Mouse (Mus musculus): ENCODE measurements around the gene Flt3.

Gene Flt3

GRCm38 (mm10) chr5:147410585-147410984, 10.3 kb upstream of the Flt3 start:
- no peak for DNase-seq (ENCODE audit: extremely low read depth, low read depth)

GRCm38 (mm10) chr5:147408731-147409130, 8.4 kb upstream of the Flt3 start:
- DNase-seq (ENCODE audit: extremely low read depth, low read depth), result no peak

GRCm38 (mm10) chr5:147406135-147406534, 5.8 kb upstream of the Flt3 start:
- no peak for DNase-seq (ENCODE audit: extremely low read depth, low read depth)

- DNase-seq (ENCODE audit: extremely low read depth, low read depth), result peak; percentile 76
These were observed 2.2 kb upstream of the Flt3 start for GRCm38 (mm10) chr5:147402505-147402904.

- no peak for DNase-seq (ENCODE audit: extremely low read depth, low read depth)
These were observed 735 bp upstream of the Flt3 start for GRCm38 (mm10) chr5:147401024-147401423.

GRCm38 (mm10) chr5:147400505-147400979, 253 bp upstream of the Flt3 start:
- DNase-seq (ENCODE audit: extremely low read depth, low read depth), result no peak

GRCm38 (mm10) chr5:147395050-147395449, 5.2 kb downstream of the Flt3 start:
- DNase-seq (ENCODE audit: extremely low read depth, low read depth), result no peak

- no peak for DNase-seq (ENCODE audit: extremely low read depth, low read depth)
These were observed 7.5 kb downstream of the Flt3 start for GRCm38 (mm10) chr5:147392667-147393213.

- no peak for DNase-seq (ENCODE audit: extremely low read depth, low read depth)
These were observed 9.5 kb downstream of the Flt3 start for GRCm38 (mm10) chr5:147390772-147391171.

GRCm38 (mm10) chr5:147389052-147389451, 11.2 kb downstream of the Flt3 start:
- no peak for DNase-seq (ENCODE audit: extremely low read depth, low read depth)

- DNase-seq (ENCODE audit: extremely low read depth, low read depth), result no peak
These were observed 11.8 kb downstream of the Flt3 start for GRCm38 (mm10) chr5:147388376-147389008.

- DNase-seq (ENCODE audit: extremely low read depth, low read depth), result no peak
These were observed 13.4 kb downstream of the Flt3 start for GRCm38 (mm10) chr5:147386865-147387264.

GRCm38 (mm10) chr5:147381396-147381795, 18.9 kb downstream of the Flt3 start:
- peak; percentile 64 for DNase-seq (ENCODE audit: extremely low read depth, low read depth)

- DNase-seq (ENCODE audit: extremely low read depth, low read depth), result no peak
These were observed 20.8 kb downstream of the Flt3 start for GRCm38 (mm10) chr5:147379481-147379880.

- DNase-seq (ENCODE audit: extremely low read depth, low read depth), result no peak
These were observed 30.0 kb downstream of the Flt3 start for GRCm38 (mm10) chr5:147370276-147370675.

GRCm38 (mm10) chr5:147368221-147368620, 32.1 kb downstream of the Flt3 start:
- DNase-seq (ENCODE audit: extremely low read depth, low read depth), result no peak

GRCm38 (mm10) chr5:147365995-147366765, 34.1 kb downstream of the Flt3 start:
- no peak for DNase-seq (ENCODE audit: extremely low read depth, low read depth)

- DNase-seq (ENCODE audit: extremely low read depth, low read depth), result peak; percentile 46
These were observed 37.2 kb downstream of the Flt3 start for GRCm38 (mm10) chr5:147363054-147363453.

GRCm38 (mm10) chr5:147358481-147358880, 41.8 kb downstream of the Flt3 start:
- no peak for DNase-seq (ENCODE audit: extremely low read depth, low read depth)

GRCm38 (mm10) chr5:147357536-147357935, 42.8 kb downstream of the Flt3 start:
- peak; percentile 60 for DNase-seq (ENCODE audit: extremely low read depth, low read depth)

GRCm38 (mm10) chr5:147356260-147357055, 43.8 kb downstream of the Flt3 start:
- DNase-seq (ENCODE audit: extremely low read depth, low read depth), result no peak

GRCm38 (mm10) chr5:147355788-147356187, 44.5 kb downstream of the Flt3 start:
- DNase-seq (ENCODE audit: extremely low read depth, low read depth), result no peak
